Mouse (Mus musculus): ENCODE results near the gene Cept1.

Gene Cept1

DNA sequence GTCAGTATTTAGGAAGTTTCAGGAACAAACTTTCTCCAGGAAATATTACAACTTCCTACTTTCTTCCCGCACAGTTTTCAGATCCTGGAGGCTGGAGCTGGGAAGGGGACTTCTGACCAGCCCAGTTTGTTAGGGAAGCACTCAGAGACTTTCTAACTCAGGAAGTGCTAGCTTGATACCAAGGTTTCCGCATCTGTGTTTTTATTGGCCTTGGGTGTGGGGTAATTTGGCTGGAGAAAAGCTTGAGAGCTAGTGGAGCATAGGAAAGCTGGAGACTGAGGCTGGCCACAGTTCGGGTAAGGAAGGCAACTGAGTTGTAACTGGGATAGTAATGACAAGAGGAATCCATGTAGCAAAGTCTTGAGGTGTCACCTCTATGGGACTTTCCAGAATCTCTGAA, 53.7 kb downstream of the Cept1 start:
- no peak for DNase-seq

- no peak for DNase-seq
Observed at GRCm38 (mm10) chr3:106493202-106493601, 54.4 kb downstream of the Cept1 start.

DNA sequence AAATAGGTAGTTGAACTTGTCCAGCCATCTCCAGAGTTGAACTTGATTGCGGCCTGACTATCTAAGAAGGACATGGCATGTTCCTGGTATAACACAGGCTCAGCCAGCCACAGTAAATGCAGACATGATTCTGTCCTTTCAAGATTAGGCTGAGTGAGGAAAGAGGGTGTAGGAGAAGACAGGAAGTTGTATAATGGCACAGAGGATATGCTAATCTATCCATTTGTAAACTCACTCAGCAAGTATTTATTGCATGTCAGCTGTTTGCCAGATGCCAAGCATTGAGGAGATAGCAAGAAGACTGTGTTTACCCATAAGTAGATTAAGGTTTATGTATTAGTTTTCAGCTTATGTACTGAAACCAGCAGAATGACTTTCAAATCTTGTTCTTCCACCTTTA, 54.9 kb downstream of the Cept1 start:
- no peak for DNase-seq

GRCm38 (mm10) chr3:106490239-106490638, 57.4 kb downstream of the Cept1 start:
- no peak for DNase-seq

- no peak for DNase-seq
Observed at GRCm38 (mm10) chr3:106487551-106487950, 60.1 kb downstream of the Cept1 start.

DNA sequence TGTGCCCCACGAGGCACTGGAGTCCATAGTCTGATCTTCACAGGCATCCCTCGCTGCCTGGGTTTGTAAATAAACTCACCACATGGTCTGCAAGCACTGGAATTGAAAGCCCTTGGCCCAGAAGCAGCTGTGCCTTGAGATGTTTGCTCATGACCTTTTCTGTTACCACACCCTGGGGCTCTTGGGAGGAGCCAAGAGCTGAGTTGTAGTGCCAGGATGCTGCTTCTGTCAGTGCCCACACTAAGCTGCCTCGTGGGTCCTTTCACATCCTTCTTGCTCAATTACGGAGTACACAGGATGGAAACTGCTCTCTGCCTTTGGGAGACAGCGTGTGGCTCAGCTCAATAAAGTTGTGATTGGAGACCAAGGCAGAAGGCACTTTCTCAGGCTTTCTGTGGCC, 61.8 kb downstream of the Cept1 start:
- DNase-seq, result no peak

- DNase-seq, result no peak
Observed at GRCm38 (mm10) chr3:106484861-106485260, 62.7 kb downstream of the Cept1 start.

- DNase-seq, result no peak
Observed at GRCm38 (mm10) chr3:106483796-106484405, 63.7 kb downstream of the Cept1 start.

DNA sequence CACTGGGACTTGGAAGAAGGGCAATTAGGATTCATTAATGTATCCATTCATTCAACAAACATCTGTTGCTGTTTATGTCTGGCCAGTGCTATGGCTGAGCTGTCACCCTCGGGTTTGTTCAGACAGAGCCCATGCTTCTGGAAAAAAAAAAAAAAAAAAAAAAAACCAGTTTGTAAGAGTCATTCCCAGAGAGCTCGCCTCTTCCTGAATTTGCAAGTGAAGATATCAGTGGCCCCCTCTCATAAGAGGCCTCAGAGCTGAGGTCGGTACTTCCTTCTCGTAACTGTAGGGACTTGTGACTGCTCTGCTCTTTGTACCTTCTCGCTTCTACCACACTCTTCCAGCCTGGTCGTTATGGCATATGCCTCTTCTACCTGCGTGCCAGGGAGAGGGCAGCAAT, 64.3 kb downstream of the Cept1 start:
- no peak for DNase-seq

GRCm38 (mm10) chr3:106482281-106483081, 65.1 kb downstream of the Cept1 start, which contains the start of gene Dennd2d:
Dennd2d (plus strand) TSS chr3:106482405.
- peak; percentile 48 to 62 for DNase-seq

DNA sequence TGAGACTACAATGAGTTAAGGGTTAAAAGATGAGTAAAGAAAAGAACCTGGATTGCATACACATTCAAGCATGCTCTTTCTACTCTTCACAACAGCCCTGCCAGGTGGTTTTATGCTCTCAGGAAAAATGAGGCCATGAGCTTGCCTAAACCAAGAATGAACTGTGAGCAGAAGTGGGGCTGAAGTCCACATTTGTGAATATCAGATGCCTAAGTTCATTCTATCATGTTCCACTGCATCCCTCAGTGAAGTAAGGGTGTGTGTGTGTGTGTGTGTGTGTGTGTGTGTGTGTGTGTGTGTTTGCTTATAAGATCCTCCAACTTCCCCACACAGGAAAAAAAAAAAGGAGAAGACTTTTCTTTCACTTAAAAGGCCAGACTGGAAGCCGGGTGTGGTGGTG, 70.7 kb downstream of the Cept1 start:
- DNase-seq, result no peak

DNA sequence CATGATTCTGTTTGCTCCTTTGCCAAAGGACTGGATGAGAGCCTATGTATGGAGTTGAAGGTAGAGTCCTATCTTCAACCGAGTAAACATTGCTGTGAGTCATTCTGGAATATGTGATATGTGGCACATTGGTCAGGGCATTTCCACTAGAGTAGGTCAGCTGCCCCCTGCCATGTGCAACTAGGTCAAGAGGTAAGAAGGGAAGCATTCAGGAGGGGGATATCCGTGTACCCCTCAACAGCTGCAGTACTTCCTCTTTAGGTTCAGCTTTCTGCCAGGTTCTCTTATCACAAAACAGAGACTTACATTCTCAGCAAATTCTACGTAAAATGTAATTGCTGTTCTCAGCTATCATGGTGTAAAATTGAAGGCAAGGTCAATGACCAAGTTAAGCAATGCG, 73.4 kb downstream of the Cept1 start:
- no peak for DNase-seq

GRCm38 (mm10) chr3:106464750-106465149, 82.9 kb downstream of the Cept1 start:
- DNase-seq, result no peak

- DNase-seq, result no peak
Observed at GRCm38 (mm10) chr3:106462493-106462892, 85.1 kb downstream of the Cept1 start.

DNA sequence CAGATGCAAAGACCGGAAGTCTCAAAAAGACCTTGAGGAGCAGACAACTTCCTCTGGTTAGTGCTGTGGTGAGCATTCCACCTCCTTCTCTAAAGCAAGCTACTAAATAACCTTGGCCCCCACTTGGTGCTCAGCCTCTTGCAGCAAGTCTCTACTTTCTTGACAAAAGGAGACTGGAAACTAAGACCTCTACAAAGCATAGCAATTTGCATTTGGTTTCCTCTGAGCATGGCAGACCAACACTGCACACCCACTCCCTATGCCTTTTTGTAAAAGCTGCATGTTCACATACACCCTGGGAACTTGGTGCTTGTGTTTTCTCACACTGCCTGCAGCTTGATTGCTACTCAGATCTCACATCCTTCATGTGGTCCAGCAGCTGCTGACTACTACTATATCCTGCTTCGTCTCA, 85.5 kb downstream of the Cept1 start:
- no peak for DNase-seq

DNA sequence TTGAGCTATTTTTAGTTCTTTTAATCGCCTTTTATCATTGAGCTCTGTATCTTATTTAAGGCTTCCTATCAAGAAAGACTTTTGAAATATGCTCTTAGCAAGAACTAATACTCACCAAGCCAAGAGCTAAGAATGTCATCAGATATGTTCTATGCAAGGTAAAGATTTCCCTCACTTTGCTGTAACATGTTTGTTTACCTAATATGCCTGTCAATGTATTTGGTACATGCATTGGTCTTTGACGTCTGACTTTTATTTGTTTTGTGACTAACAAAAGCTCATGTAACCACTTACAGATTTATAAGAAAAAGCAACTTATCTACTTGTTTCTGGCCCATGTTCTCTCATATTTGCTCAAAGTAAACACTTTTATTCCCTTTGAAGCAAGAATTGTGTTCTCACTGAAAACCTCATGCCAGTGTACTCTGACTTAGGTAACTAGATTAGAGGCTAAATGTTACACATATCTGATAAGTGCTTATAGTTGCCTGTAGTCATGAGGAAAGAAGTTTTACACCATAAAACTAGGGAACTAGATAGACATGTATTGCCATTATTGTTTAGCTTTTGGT, 90.2 kb downstream of the Cept1 start:
- DNase-seq, result no peak

- DNase-seq, result no peak
Observed at GRCm38 (mm10) chr3:106452616-106453015, 95.0 kb downstream of the Cept1 start.
